Mouse (Mus musculus) hindbrain, embryonic 15.5 days (tissue): Measurements from ENCODE around the gene 2410004B18Rik. TPM values are rescaled to one million over a fixed set of nuclear protein-coding genes. Genes with fewer than 3 reads are reported as not detected.
"Not testable (repeated sequence)": the region's sequence is repeated elsewhere in the genome, so short reads cannot be mapped to it uniquely, and the experiment has no call there.

ENCODE experiments used
- ATAC-seq: fragments of 200-750 bp; cut with Nextera tagmentation; 2 replicates; pipeline ENCODE4 v1.8.0; 2017; ENCODE audit warnings: low read depth, moderate number of reproducible peaks, moderate TSS enrichment; ENCODE audit not compliant: low FRiP score
- H3K27ac ChIP-seq: fragments of 300-500 bp; sonication (generic); replicated peaks from 2 replicates; pipeline ENCODE4 v1.5.1; 2015; ENCODE audit warnings: mild to moderate bottlenecking, inconsistent platforms
- H3K27me3 ChIP-seq: fragments of 300-500 bp; sonication (generic); 2 replicates; pipeline ENCODE4 v1.6.1; 2015; ENCODE audit warnings: control low read depth, inconsistent platforms
- H3K36me3 ChIP-seq: fragments of 300-500 bp; sonication (generic); 2 replicates; pipeline ENCODE4 v1.6.1; 2015; ENCODE audit warnings: control low read depth, inconsistent platforms
- H3K4me1 ChIP-seq: fragments of 300-500 bp; sonication (generic); replicated peaks from 2 replicates; pipeline ENCODE4 v1.6.1; 2015; ENCODE audit warnings: control low read depth, inconsistent platforms
- H3K4me2 ChIP-seq: fragments of 300-500 bp; sonication (generic); 2 replicates; pipeline ENCODE4 v1.6.1; 2015; ENCODE audit warnings: moderate library complexity, mild to moderate bottlenecking, inconsistent platforms
- H3K4me3 ChIP-seq: fragments of 300-500 bp; sonication (generic); 2 replicates; pipeline ENCODE4 v1.5.1; 2015; ENCODE audit warnings: mild to moderate bottlenecking, inconsistent platforms
- H3K9ac ChIP-seq: fragments of 300-500 bp; sonication (generic); 2 replicates; pipeline ENCODE4 v1.6.1; 2015; ENCODE audit warnings: inconsistent platforms
- H3K9me3 ChIP-seq: fragments of 300-500 bp; sonication (generic); 2 replicates; pipeline ENCODE4 v1.6.1; 2016; ENCODE audit warnings: control low read depth, inconsistent platforms
- WGBS: fragments of 180-500 bp; shearing (Covaris S2); methylation state at CpG from one replicate; pipeline ENCODE4 v1.1.7; 2015; 5-methylcytosine and 5-hydroxymethylcytosine counted together
- polyA plus RNA-seq: library from polyadenylated mRNA; unstranded; fragments of >200 nt; fragmentation: Nextera tagmentation; extraction: Ambion mirVana; gene quantifications from 2 replicates; pipeline ENCODE4 v1.2.1, GENCODE M21; 2015

The 2410004B18Rik gene
- polyA plus RNA-seq, 1 experiment from 2014 or later, result 81.0 TPM

DNA sequence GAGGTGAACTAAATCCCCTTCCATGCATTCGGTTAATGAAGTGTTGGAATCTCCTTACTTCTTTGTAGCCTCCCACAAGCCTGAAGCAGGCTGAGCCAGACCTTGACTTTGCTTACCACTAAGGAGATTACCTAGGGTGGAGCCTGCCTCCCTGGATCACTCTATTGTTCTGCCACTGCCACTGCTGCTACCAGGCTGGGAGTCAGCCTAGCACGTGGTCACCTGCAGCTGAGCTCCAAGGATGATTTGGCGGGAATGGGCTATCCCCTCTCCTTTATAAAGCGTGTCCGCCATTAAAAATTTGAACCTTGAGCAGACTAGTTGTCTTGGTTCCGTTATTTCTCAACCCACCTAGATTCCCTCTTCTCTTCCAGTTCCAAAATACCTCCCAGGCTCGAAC is 23.9 kb upstream of the 2410004B18Rik start:
- H3K36me3 ChIP-seq, H3K27ac ChIP-seq, H3K4me2 ChIP-seq, H3K9me3 ChIP-seq, H3K9ac ChIP-seq, ATAC-seq, H3K4me3 ChIP-seq, H3K27me3 ChIP-seq, H3K4me1 ChIP-seq: not testable (repeated sequence)
- 74% methylated on average over 7 of the region's 7 CpGs for whole genome bisulfite sequencing

DNA sequence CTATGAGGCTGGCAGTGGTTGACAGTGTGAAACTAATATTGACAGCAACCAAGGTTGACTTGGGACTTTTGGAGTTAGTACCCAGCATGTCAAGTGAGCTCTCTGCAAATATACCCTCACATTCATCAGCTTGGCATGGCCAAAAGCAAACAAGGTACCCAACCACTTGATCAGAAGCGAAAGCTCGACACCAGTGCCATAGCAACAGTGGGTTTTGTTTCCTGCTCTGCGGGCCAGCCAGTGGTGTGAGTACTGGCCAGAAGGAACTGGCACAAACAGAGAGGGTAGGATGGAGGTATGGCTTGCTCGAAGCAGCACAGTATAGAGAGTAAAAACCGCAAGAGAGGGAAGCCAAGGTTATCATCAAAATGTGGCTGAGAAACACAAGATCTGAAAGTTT is 21.4 kb upstream of the 2410004B18Rik start:
- no peaks in the 10 kb centered on the region for H3K9me3 ChIP-seq
- no peak overlapping the region for H3K27ac ChIP-seq
- no peak overlapping the region for H3K4me3 ChIP-seq
- H3K27me3 ChIP-seq, result no peaks in the 10 kb centered on the region
- ATAC-seq, result no peak
- H3K4me2 ChIP-seq, result no peak overlapping the region
- 89% methylated on average over 5 of the region's 5 CpGs for WGBS
- no peaks in the 10 kb centered on the region for H3K36me3 ChIP-seq
- no peak overlapping the region for H3K9ac ChIP-seq
- no peaks in the 10 kb centered on the region for H3K4me1 ChIP-seq

DNA sequence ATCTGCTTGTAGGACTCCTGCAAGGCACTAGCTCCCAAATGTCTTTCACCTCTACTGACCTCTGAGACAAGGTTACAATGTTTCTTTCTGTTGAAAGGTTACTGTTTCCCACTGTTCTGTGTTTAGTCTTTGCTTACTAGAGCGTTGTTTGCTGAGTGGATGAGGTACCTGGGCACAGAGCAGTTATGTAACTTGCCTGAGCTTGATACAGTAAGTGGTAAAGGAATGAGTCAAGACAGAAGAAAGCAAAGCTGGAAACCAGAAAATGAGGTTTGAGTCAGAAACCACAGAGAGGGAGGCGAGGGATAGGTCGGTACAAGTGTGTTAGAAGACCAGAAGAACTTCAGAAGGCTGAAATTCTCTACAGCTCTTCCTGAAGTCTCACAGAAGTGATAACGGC is 21.0 kb upstream of the 2410004B18Rik start:
- H3K36me3 ChIP-seq, result no peaks in the 10 kb centered on the region
- no peak overlapping the region for H3K9ac ChIP-seq
- no peak for ATAC-seq
- H3K27ac ChIP-seq, result no peak overlapping the region
- H3K4me2 ChIP-seq, result no peak overlapping the region
- WGBS, result 95% methylated on average over 4 of the region's 4 CpGs
- no peaks in the 10 kb centered on the region for H3K27me3 ChIP-seq
- no peaks in the 10 kb centered on the region for H3K4me1 ChIP-seq
- H3K4me3 ChIP-seq, result no peak overlapping the region
- no peaks in the 10 kb centered on the region for H3K9me3 ChIP-seq

DNA sequence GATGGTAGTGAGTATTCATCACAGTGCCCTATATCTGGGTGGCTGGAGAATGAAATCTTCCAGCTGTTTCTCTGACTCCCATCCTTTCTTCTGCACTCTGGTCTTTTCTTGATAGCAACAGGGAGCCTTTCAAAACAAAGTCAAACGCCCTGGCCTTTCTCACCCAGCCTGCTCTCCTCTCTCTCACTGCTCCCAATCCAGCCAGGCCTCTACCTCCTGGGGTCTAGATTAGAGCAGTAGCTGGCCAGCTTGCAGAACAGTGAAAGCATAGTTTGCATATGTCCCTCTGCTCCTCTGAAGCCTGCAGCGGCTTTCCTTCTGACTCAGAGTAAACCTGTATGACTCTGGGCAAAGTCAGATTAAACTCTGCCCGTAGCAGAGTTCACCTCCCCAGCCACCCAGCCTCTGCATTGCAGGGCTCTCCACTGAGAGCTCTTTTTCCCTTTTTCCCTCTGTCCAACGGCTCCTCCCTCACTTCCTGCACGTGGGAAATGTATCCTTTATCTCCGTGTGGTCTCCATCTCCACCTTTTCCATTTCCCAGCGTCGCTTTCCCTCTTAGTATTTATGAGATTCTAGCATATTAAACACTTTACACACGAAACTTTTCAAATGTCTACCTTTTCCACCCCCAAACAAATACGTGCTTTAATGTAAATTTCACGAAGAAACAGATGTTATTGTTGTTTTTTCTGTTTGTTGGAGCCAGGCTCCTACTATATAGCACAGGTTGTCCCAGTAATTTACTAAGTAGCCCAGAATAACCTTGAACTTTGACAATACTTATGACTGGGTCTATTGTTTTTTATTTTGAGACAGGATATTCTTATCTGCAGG is 15.6 kb upstream of the 2410004B18Rik start, which contains the start of gene Bcl10:
Gene Bcl10 (plus strand): TSS at position 786 of the 836 bp plus-strand sequence.
- WGBS, result 34% methylated on average over 11 of the region's 11 CpGs
- peak within 1 kb of the TSS; percentile 81 for H3K27ac ChIP-seq
- H3K36me3 ChIP-seq, result no peaks in the 10 kb centered on the region
- no peaks in the 10 kb centered on the region for H3K27me3 ChIP-seq
- no peaks in the 10 kb centered on the region for H3K9me3 ChIP-seq
- no peak for ATAC-seq
- H3K4me1 ChIP-seq, result peaks cover 16% of the 10 kb centered on the region
- H3K4me2 ChIP-seq, result peak within 1 kb of the TSS; percentile 69
- peak within 1 kb of the TSS; percentile 12; the same call in 1 of the 2 replicates for H3K9ac ChIP-seq
- H3K4me3 ChIP-seq, result peak within 1 kb of the TSS; percentile 64

DNA sequence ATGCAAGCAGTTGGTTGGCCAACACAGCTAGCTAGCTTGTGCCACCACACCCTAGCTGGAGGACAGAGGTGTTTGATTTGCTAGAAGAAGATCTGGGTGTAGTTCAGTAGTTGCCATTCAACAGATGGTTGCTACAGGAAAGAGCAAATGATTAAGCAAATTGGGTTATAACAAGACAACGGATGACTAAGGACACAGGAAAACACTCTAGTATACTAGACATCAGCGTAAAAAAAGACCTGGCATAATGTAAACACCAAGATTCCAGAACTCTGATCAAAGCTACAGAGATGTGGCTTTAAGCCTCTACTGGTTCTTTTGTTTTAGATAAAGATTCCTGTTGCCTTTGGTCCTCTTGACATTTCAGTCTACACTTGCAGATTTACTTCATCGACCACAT is 14.8 kb upstream of the 2410004B18Rik start:
- no peak overlapping the region for H3K4me2 ChIP-seq
- no peak overlapping the region for H3K9ac ChIP-seq
- no peaks in the 10 kb centered on the region for H3K27me3 ChIP-seq
- no peaks in the 10 kb centered on the region for H3K36me3 ChIP-seq
- H3K27ac ChIP-seq, result no peak overlapping the region
- H3K4me1 ChIP-seq, result peaks cover 16% of the 10 kb centered on the region
- WGBS, result 72% methylated on average over 3 of the region's 3 CpGs
- no peaks in the 10 kb centered on the region for H3K9me3 ChIP-seq
- no peak overlapping the region for H3K4me3 ChIP-seq
- ATAC-seq, result no peak

DNA sequence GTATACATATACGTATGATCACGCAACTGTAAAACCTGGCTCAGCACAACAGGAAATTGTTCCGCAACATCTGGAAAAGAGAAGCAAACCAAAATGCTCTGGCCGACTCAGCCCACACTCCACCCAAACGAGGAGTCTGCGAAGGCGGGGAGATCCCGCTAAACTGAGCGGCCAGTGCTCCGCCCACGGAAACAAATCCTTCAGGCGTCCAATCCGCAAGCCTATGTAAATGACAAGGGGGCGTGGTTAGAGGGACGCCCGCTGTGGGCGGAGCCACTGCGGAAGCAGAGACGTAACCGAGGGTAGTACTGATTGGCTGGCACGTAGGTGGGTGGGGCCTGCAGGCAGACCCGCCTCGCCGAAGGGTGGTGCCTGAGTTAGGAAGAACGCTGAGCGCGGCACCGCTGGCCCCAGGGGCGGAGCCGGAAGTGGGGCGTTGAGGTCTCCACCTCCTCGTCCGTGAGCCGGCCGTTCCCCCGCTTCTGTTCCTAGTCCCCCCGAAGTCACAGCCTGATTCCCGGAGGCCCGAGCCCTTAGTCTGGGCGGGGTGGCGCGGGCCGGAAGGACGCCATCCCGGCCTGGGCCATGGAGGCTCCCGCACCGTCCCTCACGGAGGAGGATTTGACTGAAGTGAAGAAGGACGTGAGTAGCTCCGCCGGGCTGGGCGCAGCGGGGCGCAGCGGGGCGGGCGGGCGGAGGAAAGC is 13.8 kb upstream of the 2410004B18Rik start:
- WGBS, result under 1% methylated on average over 58 of the region's 58 CpGs
- peak overlapping the region; percentile 69 for H3K4me2 ChIP-seq
- H3K27me3 ChIP-seq, result no peaks in the 10 kb centered on the region
- peak overlapping the region; percentile 81 for H3K9ac ChIP-seq
- peak overlapping the region; percentile 88 for H3K27ac ChIP-seq
- H3K9me3 ChIP-seq, result no peaks in the 10 kb centered on the region
- no peaks in the 10 kb centered on the region for H3K36me3 ChIP-seq
- peaks cover 16% of the 10 kb centered on the region for H3K4me1 ChIP-seq
- ATAC-seq, result peak; percentile 100
- peak overlapping the region; percentile 64 for H3K4me3 ChIP-seq

DNA sequence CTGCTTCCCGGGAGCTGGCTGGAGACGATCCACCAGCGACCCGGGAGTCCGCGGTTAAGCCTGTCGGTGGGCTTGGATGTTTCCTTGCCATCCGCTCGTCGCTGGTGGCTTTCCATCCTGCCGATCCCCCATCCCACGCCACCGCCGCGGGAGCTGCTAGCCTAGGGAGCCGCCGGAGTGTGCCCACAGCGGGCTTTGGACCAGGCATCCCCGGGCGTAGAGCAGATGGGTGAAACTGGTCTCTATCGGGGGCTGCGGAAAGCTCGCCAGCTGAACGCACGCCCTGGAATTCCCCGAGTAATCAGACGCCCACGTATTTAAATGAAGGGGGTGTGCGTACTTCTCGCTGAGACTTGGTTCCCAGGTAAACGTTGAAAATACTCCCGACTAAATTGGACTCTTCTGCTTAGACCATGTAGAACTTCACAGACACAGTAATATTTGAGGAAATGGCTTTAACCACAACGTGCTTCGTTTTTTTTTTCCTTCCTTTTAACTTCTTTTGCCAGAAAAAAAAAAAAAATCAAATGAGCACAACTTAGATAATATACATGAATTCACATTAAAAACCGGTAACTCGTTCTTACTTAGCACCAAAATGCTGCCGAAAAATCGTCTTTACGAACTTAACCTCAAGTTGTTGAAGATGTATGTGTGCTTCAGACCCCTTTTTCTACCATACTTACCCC is 13.0 kb upstream of the 2410004B18Rik start:
- no peak; the same call in 1 of the 2 replicates for ATAC-seq
- peak overlapping the region; percentile 88 for H3K27ac ChIP-seq
- peaks cover 16% of the 10 kb centered on the region for H3K4me1 ChIP-seq
- peak overlapping the region; percentile 81 for H3K9ac ChIP-seq
- H3K9me3 ChIP-seq, result no peaks in the 10 kb centered on the region
- peak overlapping the region; percentile 64 for H3K4me3 ChIP-seq
- peak overlapping the region; percentile 69 for H3K4me2 ChIP-seq
- 6% methylated on average over 39 of the region's 39 CpGs for WGBS
- H3K36me3 ChIP-seq, result no peaks in the 10 kb centered on the region
- no peaks in the 10 kb centered on the region for H3K27me3 ChIP-seq

DNA sequence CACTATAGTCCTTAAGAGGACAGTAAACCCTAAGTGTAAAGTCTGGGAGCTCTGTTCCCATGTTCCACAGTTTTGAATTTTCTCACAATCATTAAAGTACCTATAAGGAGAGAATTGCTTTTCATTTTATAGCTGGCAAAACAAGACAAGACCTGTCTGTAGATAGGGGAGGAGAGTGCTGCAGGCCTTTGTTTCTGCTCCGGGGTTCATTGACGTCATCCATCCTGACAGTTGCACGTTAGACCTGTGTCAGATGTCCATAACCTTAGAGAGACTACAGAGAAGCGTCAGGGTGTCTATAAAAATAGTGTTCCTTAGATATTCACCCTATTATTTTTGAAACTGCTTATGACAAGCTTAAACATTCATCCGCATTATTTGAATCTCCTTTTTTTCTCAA is 12.3 kb upstream of the 2410004B18Rik start:
- no peak overlapping the region for H3K27ac ChIP-seq
- 71% methylated on average over 5 of the region's 5 CpGs for WGBS
- peak overlapping the region; percentile 81; the same call in 1 of the 2 replicates for H3K9ac ChIP-seq
- peak overlapping the region; percentile 69 for H3K4me2 ChIP-seq
- H3K27me3 ChIP-seq, result no peaks in the 10 kb centered on the region
- H3K9me3 ChIP-seq, result no peaks in the 10 kb centered on the region
- H3K4me1 ChIP-seq, result peaks cover 16% of the 10 kb centered on the region
- no peak for ATAC-seq
- peak overlapping the region; percentile 64 for H3K4me3 ChIP-seq
- no peaks in the 10 kb centered on the region for H3K36me3 ChIP-seq

DNA sequence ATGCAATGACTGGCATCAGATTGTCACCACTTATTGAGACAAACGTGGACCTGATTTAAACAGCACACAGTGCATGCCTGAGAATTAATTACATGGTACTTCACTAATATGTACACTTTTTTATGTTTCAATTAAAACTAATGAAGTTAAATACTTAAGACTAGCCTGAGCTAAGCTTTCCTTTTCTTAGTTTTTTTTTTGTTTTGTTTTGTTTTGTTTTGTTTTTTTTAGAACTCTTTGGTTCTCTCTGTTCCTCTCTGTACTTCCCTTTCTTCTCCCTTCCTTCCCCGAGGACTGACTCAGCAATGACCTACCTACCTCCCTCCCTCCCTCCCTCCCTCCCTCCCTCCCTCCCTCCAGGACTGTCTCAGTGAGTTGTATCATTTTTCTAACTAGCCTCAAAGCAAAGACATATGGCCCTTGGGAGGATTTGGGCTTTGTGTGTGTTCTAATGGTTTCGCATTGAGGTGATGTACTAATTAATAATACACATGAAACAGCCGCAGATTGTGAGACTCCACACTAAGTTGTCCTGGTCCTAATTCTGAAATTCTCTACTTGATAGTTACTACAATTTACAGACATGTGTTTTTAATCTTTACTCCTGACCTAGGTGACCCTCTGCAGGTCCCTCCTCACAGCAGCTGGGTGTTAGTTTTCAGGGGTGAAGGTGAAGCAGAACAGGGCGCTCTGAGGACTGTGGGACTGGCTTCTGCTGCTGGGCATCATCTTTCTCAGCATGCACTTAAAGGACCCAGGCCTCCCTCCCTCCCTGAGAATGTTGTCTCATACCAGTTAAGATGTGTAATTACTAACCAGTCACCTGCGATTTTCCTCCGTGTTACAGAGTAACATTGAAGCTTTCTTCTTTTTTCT is 8.1 kb upstream of the 2410004B18Rik start:
- Histone ChIP-seq H3K27me3 (no peaks in the 10 kb centered on the region), H3K9ac (no peak overlapping the region), H3K4me1 (peaks cover 16% of the 10 kb centered on the region), H3K9me3 (no peaks in the 10 kb centered on the region), H3K4me3 (no peak overlapping the region), H3K36me3 (peaks cover 17% of the 10 kb centered on the region; the same call in 1 of the 2 replicates), H3K4me2 (no peak overlapping the region), H3K27ac (no peak overlapping the region)
- WGBS, result 70% methylated on average over 7 of the region's 7 CpGs
- ATAC-seq, result no peak

DNA sequence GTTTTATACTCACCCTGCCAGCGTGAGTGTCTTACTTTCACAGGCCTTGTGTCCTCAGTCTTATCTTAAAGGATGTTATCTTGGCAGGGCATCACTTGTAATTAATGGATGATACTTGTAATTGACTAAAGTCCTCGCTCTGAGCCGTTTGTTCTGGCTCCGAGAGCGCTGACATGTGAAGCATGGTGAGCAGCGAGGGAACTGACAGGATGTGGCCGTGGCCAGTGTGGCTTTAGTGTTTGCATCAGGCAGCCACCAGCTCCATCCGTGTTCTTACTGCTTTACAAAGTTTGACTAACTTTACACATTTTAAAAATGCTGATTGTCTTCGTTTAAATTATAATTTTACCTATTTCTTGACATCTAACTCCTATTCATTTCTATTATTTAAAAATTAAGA is 4.0 kb upstream of the 2410004B18Rik start:
- Histone ChIP-seq H3K9me3 (no peaks in the 10 kb centered on the region), H3K27ac (no peak overlapping the region), H3K4me1 (peaks cover 3% of the 10 kb centered on the region), H3K4me3 (no peak overlapping the region), H3K4me2 (no peak overlapping the region), H3K9ac (no peak overlapping the region), H3K27me3 (no peaks in the 10 kb centered on the region), H3K36me3 (peaks cover 17% of the 10 kb centered on the region; the same call in 1 of the 2 replicates)
- WGBS, result 86% methylated on average over 9 of the region's 9 CpGs
- no peak for ATAC-seq
